Mouse (Mus musculus) T-helper 1 cell (primary cell): Measurements from ENCODE around the gene Taar7f.

Source experiments
- in situ Hi-C: fragments of 300-600 bp; cut with MboI, MseI; formaldehyde crosslinking; loops from one replicate; pipeline ENCODE4 v1.15.1; 2025; ENCODE audit warnings: high pct_unique_total_duplicates

The Taar7f gene

DNA sequence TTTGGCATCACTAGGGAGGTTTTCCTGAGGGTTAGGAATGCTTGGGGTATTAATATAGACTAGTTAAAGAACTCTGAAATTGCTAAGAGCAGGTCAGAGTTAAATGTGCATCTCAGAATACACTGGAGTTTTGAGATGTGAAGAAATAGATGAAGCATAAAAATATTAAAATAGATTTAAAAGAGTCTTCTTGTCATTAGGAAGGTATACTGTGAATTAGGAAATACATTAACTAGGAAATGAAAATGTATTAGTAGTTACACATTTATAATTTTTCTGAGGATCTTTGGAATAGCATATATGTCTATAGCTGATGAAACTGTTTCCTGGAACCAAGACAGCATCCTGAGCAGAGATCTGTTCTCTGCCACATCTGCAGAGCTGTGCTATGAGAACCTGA, at the start of gene Taar7f:
Gene Taar7f (plus strand): TSS at position 301 of the 400 bp plus-strand sequence.
- in situ Hi-C loops, result no loop called here

DNA sequence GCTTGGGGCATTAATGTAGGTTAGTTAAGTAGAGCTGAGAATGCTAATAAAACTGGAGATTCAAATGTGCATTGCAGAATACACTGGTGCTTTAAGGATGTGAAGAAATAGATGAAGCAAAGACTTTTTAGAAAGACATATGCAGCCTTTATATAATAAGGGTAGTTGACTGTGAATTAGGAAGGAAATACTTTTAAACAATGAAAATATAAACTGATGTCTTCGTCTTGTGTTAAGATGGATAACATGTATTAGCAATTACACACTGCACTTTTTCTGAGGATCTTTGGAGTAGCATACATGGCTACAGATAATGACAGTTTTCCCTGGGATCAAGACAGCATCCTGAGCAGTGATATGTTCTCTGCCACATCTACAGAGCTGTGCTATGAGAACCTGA, 49.7 kb upstream of the Taar7f start, which contains the start of gene Taar7b:
Gene Taar7b (plus strand): TSS at position 301 of the 400 bp plus-strand sequence.
- in situ Hi-C loops, result no loop called here

DNA sequence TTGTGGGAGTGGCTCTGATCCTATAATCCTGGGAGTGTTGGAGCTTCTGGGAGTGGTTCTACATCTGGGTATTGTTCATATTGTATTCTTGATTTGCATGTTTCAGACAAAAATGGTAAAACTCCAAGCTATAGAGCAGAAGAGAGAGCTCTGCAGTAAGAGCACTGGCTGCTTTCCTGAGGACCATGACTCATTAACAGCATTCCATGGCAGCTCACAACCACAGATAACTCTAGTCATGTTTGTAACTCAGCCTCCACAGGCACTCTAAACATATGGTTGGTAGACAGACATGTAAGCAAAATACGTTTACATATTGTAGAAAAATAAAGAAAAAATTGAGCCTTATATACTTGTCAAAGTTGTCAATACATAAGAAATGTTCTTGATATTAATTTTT, 42.9 kb upstream of the Taar7f start:
- in situ Hi-C loops, result no loop called here

DNA sequence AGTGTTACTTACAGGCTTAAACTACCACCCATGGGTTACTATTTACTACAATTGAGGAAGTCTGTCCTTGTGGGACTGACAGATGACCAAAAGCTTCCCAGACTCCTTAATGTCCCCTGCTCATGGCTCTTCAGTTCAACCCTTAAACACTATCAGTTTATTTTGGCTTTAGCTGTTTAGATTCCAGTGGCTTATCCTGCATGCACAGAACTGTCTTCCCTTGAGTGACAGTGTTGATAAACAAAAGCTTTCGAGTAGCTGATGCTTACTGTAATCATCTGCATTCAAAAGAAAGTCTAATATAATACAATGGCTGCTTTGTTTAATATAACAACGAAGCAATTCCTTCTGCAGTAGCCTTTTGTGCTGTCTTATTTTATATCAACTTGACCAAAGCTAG, 42.3 kb upstream of the Taar7f start:
- in situ Hi-C loops, result no loop called here

GRCm38 (mm10) chr10:24008143-24008542, 41.2 kb upstream of the Taar7f start:
- in situ Hi-C loops, result no loop called here

GRCm38 (mm10) chr10:24026922-24027321, 22.4 kb upstream of the Taar7f start, which contains the start of gene Taar7d:
Gene Taar7d, plus strand, starts transcription at chr10:24027222.
- in situ Hi-C loops, result no loop called here

DNA sequence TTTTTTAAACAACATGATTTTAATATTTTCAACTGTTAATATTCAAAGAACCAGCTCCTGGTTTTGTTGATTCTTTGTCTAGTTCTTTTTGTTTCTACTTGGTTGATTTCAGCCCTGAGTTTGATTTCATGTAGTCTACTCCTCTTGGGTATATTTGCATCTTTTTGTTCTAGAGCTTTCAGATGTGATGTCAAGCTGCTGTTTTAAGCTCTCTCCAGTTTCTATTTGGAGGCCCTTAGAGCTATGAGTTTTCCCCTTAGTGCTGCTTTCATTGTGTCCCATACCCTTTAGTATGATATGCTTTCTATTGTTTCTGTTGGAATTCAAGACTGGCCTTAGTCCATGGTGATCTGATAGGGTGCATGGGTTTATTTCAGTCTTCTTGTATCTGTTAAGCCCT, 18.0 kb upstream of the Taar7f start:
- in situ Hi-C loops, result no loop called here

- in situ Hi-C loops, result no loop called here
Measured at GRCm38 (mm10) chr10:24037314-24037713, 12.0 kb upstream of the Taar7f start, which contains the start of gene Taar7e. Gene Taar7e, plus strand, starts transcription at chr10:24037614.

- in situ Hi-C loops, result no loop called here
Measured at GRCm38 (mm10) chr10:24040120-24040869, 9.0 kb upstream of the Taar7f start.

GRCm38 (mm10) chr10:24052039-24052438, 2.7 kb downstream of the Taar7f start:
- in situ Hi-C loops, result no loop called here

- in situ Hi-C loops, result no loop called here
Measured at GRCm38 (mm10) chr10:24058986-24059385, 9.7 kb downstream of the Taar7f start.

- in situ Hi-C loops, result loop anchor here (25.0 kb wide), 1 partner anchor 262 kb away; no protein-coding TSS in a partner anchor
Measured at GRCm38 (mm10) chr10:24074751-24075150, 25.4 kb downstream of the Taar7f start.

- in situ Hi-C loops, result loop anchor here (25.0 kb wide), 1 partner anchor 264 kb away; no protein-coding TSS in a partner anchor
Measured at GRCm38 (mm10) chr10:24076200-24076599, 26.9 kb downstream of the Taar7f start, which contains the start of gene Taar8a. Gene Taar8a, plus strand, starts transcription at chr10:24076500.

DNA sequence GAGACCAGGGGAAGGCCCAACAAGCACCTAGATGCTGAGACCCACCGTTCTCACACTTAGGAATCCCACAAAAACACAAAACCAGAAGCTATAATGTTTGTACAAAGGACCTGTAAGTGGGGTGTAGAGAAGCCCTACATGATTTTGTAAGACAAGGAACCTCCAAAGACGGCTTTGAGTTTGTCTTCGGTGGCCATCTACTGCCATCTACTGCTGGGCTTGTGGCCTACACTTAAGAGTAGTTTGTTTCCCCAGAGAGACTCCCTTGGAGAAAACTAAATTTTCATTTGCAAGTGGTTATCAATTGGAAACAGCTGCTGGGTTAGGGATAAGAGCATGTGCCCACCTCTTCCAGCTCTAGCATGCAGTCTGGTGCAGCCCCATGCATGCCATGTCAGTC, 30.9 kb downstream of the Taar7f start:
- in situ Hi-C loops, result loop anchor here (25.0 kb wide), 1 partner anchor 268 kb away; no protein-coding TSS in a partner anchor

DNA sequence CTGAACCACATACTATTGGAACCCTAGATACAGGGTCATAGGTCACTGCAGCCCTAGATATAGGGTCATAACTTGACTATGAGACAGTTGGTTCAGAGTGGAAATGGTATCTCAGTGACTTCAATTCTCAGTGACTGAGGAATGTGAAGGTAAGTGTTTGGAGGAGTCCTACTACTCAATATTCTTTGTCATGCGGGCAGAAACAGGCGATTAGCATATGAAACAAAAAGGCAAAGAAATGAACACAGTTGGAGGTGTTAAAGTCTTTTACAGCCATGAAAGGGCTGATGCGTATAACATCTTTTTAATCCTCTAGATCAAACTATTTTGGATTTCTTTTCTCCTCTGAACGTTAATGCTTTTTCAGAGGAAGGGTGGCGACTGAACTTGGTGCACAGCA, 36.6 kb downstream of the Taar7f start:
- in situ Hi-C loops, result loop anchor here (25.0 kb wide), 1 partner anchor 274 kb away; no protein-coding TSS in a partner anchor

GRCm38 (mm10) chr10:24086555-24086954, 37.2 kb downstream of the Taar7f start:
- in situ Hi-C loops, result loop anchor here (25.0 kb wide), 1 partner anchor 274 kb away; no protein-coding TSS in a partner anchor

GRCm38 (mm10) chr10:24087168-24087567, 37.9 kb downstream of the Taar7f start:
- in situ Hi-C loops, result loop anchor here (25.0 kb wide), 1 partner anchor 275 kb away; no protein-coding TSS in a partner anchor

DNA sequence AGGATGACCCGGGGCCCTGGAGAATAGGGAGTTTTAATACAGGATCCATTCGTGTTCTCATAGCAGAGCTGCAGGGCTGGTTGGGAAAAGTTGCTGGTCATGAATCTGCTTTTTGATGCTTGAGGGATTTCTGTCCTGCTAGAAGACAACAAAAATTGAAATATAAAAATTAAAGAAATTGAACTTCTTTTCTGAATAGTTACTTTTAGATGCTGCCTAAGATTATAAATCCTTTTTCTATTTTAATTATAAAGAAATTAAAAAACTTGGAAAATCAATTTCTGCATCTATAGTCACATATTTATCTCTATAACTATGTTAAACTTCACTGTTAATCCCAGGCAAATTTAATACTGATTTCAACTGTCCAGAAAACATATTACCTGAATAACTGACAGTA, 42.9 kb downstream of the Taar7f start, which contains the start of gene Taar8b:
Gene Taar8b (minus strand): TSS at position 101 of the 400 bp plus-strand sequence.
- in situ Hi-C loops, result loop anchor here (25.0 kb wide), 1 partner anchor 280 kb away; no protein-coding TSS in a partner anchor

DNA sequence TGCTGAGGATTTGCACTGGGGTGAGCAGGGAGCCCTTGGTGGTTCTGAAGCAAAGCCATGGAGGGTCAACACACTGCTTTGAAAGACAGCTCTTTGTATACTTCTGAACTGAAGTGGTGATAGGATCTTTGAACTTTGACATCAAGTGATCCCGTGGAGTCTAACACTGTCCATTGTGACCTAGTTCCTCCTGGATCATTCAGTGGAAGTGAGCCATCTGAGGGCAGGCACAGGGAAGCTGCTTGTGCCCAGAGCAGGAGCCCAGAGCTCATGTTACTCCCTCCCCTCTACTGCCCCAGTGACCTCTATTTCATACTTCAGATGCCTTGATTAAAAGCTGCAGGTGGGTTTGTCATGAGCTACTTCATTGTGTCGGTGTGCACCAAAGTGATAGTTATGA, 47.7 kb downstream of the Taar7f start:
- in situ Hi-C loops, result loop anchor here (25.0 kb wide), 1 partner anchor 285 kb away; no protein-coding TSS in a partner anchor
